Mouse (Mus musculus): Measurements from ENCODE around the gene Gp1ba. TPM values are rescaled to one million over a fixed set of nuclear protein-coding genes. Genes with fewer than 3 reads are reported as not detected.

Gene Gp1ba
- total and polyA plus RNA-seq, 3 experiments, result 1.6 to 5.0 TPM; not detected in 1

GRCm38 (mm10) chr11:70660571-70660970 lies 21.6 kb downstream of the Gp1ba start:
- no peak for TF ChIP-seq MXI1 (IDR thresholded peaks at IDR 0.05; ENCODE audit: low read depth, low read length)
- H3K27ac ChIP-seq (ENCODE audit: control insufficient read depth, low read depth, low read length), result no peak overlapping the region
- peaks cover 1 to 8% of the 10 kb centered on the region in 2 experiments; a peak in 3 of 4 replicates for H3K36me3 ChIP-seq (ENCODE audit: control insufficient read depth in 1 of 2, insufficient read depth in 2 of 2, low read length in 2 of 2)
- H3K27me3 ChIP-seq (ENCODE audit: control insufficient read depth in 1 of 2, insufficient read depth in 2 of 2, low read length in 2 of 2), result no peaks in the 10 kb centered on the region
- no peak overlapping the region for H3K4me3 ChIP-seq (ENCODE audit: control insufficient read depth in 1 of 2, insufficient read depth in 1 of 2, low read depth in 2 of 2, low read length in 2 of 2)
- peaks cover 2 to 14% of the 10 kb centered on the region in 2 experiments; a peak in 3 of 4 replicates for H3K4me1 ChIP-seq (ENCODE audit: control insufficient read depth in 1 of 2, insufficient read depth in 2 of 2, low read length in 2 of 2)
- H3K9ac ChIP-seq (ENCODE audit: control insufficient read depth, low read depth, low read length, poor library complexity, severe bottlenecking), result no peak overlapping the region
- peaks cover 9% of the 10 kb centered on the region; the same call in 1 of the 2 replicates for H3K79me2 ChIP-seq (ENCODE audit: control insufficient read depth, insufficient read depth, low read length, poor library complexity)
- no peaks in the 10 kb centered on the region for H3K9me3 ChIP-seq (replicated peaks; ENCODE audit: insufficient read depth, low read length)
- no peak for DNase-seq (ENCODE audit: low read depth, low spot score)

GRCm38 (mm10) chr11:70663101-70663500 lies 24.2 kb downstream of the Gp1ba start:
- H3K27me3 ChIP-seq (ENCODE audit: control insufficient read depth in 1 of 2, insufficient read depth in 2 of 2, low read length in 2 of 2), result no peaks in the 10 kb centered on the region
- no peak overlapping the region for H3K9ac ChIP-seq (ENCODE audit: control insufficient read depth, low read depth, low read length, poor library complexity, severe bottlenecking)
- no peaks in the 10 kb centered on the region for H3K9me3 ChIP-seq (replicated peaks; ENCODE audit: insufficient read depth, low read length)
- peaks cover 2 to 9% of the 10 kb centered on the region in 2 experiments; a peak in 3 of 4 replicates for H3K4me1 ChIP-seq (ENCODE audit: control insufficient read depth in 1 of 2, insufficient read depth in 2 of 2, low read length in 2 of 2)
- H3K36me3 ChIP-seq (ENCODE audit: control insufficient read depth in 1 of 2, insufficient read depth in 2 of 2, low read length in 2 of 2), result peaks cover 1 to 5% of the 10 kb centered on the region in 2 experiments; a peak in 3 of 4 replicates
- no peak overlapping the region for H3K4me3 ChIP-seq (ENCODE audit: control insufficient read depth in 1 of 2, insufficient read depth in 1 of 2, low read depth in 2 of 2, low read length in 2 of 2)
- TF ChIP-seq TCF12 (IDR thresholded peaks at IDR 0.05; ENCODE audit: low read depth, low read length) (no peak), MAZ (IDR thresholded peaks at IDR 0.05; ENCODE audit: low read depth, low read length) (no peak), POLR2AphosphoS2 (IDR thresholded peaks at IDR 0.05; ENCODE audit: low read length) (no peak), USF2 (IDR thresholded peaks at IDR 0.05; ENCODE audit: borderline replicate concordance in 1 of 2, insufficient read depth in 1 of 2, low read depth in 1 of 2, low read length in 2 of 2) (no peak), ZNF384 (IDR thresholded peaks at IDR 0.05; ENCODE audit: low read depth, low read length) (no peak), RAD21 (IDR thresholded peaks at IDR 0.05; ENCODE audit: low read depth, low read length) (no peak), KAT2A (conservative IDR thresholded peaks at IDR 0.05; ENCODE audit: low read depth, low read length) (no peak), E2F4 (IDR thresholded peaks at IDR 0.05; ENCODE audit: borderline replicate concordance, low read depth, low read length) (no peak), UBTF (IDR thresholded peaks at IDR 0.05; ENCODE audit: borderline replicate concordance, insufficient read depth, low read depth, low read length) (no peak), EP300 (IDR thresholded peaks at IDR 0.05; ENCODE audit: low read depth in 1 of 2, low read length in 2 of 2) (no peak), POLR2A (IDR thresholded peaks at IDR 0.05; ENCODE audit: control insufficient read depth in 1 of 2, insufficient read depth in 1 of 2, low read depth in 1 of 2, low read length in 2 of 2, poor library complexity in 1 of 2) (no peak), RCOR1 (IDR thresholded peaks at IDR 0.05; ENCODE audit: low read depth, low read length) (no peak), ETS1 (IDR thresholded peaks at IDR 0.05; ENCODE audit: low read depth, low read length) (no peak), MAX (IDR thresholded peaks at IDR 0.05; ENCODE audit: low read length) (no peak), POLR2AphosphoS5 (IDR thresholded peaks at IDR 0.05; ENCODE audit: borderline replicate concordance, low read depth, low read length) (no peak), TAL1 (IDR thresholded peaks at IDR 0.05; ENCODE audit: low read length) (no peak), MYB (IDR thresholded peaks at IDR 0.05; ENCODE audit: low read depth, low read length) (no peak), SMC3 (IDR thresholded peaks at IDR 0.05; ENCODE audit: low read depth, low read length) (no peak)
- peaks cover 10% of the 10 kb centered on the region for H3K79me2 ChIP-seq (ENCODE audit: control insufficient read depth, insufficient read depth, low read length, poor library complexity)
- no peak overlapping the region for H3K27ac ChIP-seq (ENCODE audit: control insufficient read depth, low read depth, low read length)
- DNase-seq (ENCODE audit: low read depth, low spot score), result no peak
